Mouse (Mus musculus) C2C12 (cell line): Measurements from ENCODE around the gene Zfp280b.

ENCODE experiments used
- CEBPB ChIP-seq: IDR thresholded peaks from one replicate; pipeline ENCODE4 v1.6.1; 2011; ENCODE audit warnings: low read depth, mild to moderate bottlenecking, control low read depth, moderate library complexity
- CTCF ChIP-seq: IDR thresholded peaks from one replicate; pipeline ENCODE4 v1.5.1; 2011; ENCODE audit not compliant: control insufficient read depth, insufficient read depth, insufficient read length
- FOSL1 ChIP-seq: IDR thresholded peaks from one replicate; pipeline ENCODE4 v1.8.0; 2011; ENCODE audit warnings: mild to moderate bottlenecking, low read length; ENCODE audit not compliant: poor library complexity, insufficient read depth, severe bottlenecking
- MAX ChIP-seq: IDR thresholded peaks from one replicate; pipeline ENCODE4 v1.6.1; 2011; ENCODE audit warnings: mild to moderate bottlenecking, control low read depth
- USF1 ChIP-seq: IDR thresholded peaks from one replicate; pipeline ENCODE4 v1.6.1; 2011; ENCODE audit warnings: low read depth, mild to moderate bottlenecking, control low read depth, moderate library complexity

DNA sequence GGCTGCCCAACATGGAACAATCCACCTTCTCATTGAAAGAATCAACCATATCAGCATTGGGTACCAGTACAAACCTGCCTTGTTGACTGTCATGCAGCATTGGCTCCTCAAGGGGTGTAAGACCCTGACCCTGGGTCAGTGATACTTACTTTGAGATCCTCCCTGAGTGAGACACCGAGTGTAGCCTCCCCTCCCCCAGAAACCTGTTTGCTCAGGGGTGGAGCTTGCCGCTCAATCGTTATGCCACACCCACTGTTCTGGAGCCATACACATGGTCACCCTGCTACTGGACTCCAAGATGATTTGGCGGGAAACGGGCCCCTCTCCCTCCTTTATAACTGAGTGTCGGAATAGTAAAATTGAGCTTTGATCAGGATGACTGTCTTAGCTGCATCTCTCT, 8.5 kb upstream of the Zfp280b start:
- TF ChIP-seq CTCF = no peak
- TF ChIP-seq MAX = no peak
- no peak for TF ChIP-seq USF1
- TF ChIP-seq CEBPB = no peak
- TF ChIP-seq FOSL1 = no peak
